Mouse (Mus musculus) embryonic facial prominence, embryonic 12.5 days (tissue): ENCODE data around the gene Rgs14. TPM values are rescaled to one million over a fixed set of nuclear protein-coding genes. Genes with fewer than 3 reads are reported as not detected.

Experiments
- ATAC-seq: fragments of 200-750 bp; cut with Nextera tagmentation; 2 replicates; pipeline ENCODE4 v1.8.0; 2017; ENCODE audit not compliant: insufficient number of reproducible peaks, insufficient read depth, low FRiP score, low TSS enrichment
- H3K27ac ChIP-seq: fragments of 300-500 bp; sonication (generic); 2 replicates; pipeline ENCODE4 v1.5.1; 2016; ENCODE audit warnings: mild to moderate bottlenecking
- H3K27me3 ChIP-seq: fragments of 300-500 bp; sonication (generic); 2 replicates; pipeline ENCODE4 v1.6.1; 2016; ENCODE audit warnings: mild to moderate bottlenecking, moderate library complexity
- H3K36me3 ChIP-seq: fragments of 300-500 bp; sonication (generic); 2 replicates; pipeline ENCODE4 v1.6.1; 2016; ENCODE audit warnings: mild to moderate bottlenecking
- H3K4me1 ChIP-seq: fragments of 300-500 bp; sonication (generic); 2 replicates; pipeline ENCODE4 v1.6.1; 2016
- H3K4me2 ChIP-seq: fragments of 300-500 bp; sonication (generic); replicated peaks from 2 replicates; pipeline ENCODE4 v1.6.1; 2016; ENCODE audit warnings: mild to moderate bottlenecking, moderate library complexity
- H3K4me3 ChIP-seq: fragments of 300-500 bp; sonication (generic); 2 replicates; pipeline ENCODE4 v1.5.1; 2016; ENCODE audit warnings: mild to moderate bottlenecking
- H3K9ac ChIP-seq: fragments of 300-500 bp; sonication (generic); 2 replicates; pipeline ENCODE4 v1.6.1; 2016; ENCODE audit warnings: mild to moderate bottlenecking, moderate library complexity
- H3K9me3 ChIP-seq: fragments of 300-500 bp; sonication (generic); 2 replicates; pipeline ENCODE4 v1.6.1; 2016; ENCODE audit warnings: mild to moderate bottlenecking, moderate library complexity
- WGBS: fragments of 180-500 bp; shearing (Covaris S2); methylation state at CpG from one replicate; pipeline ENCODE4 v1.1.7; 2016; 5-methylcytosine and 5-hydroxymethylcytosine counted together
- polyA plus RNA-seq: library from polyadenylated mRNA; unstranded; fragments of >200 nt; fragmentation: Nextera tagmentation; extraction: Ambion mirVana; gene quantifications from 2 replicates; pipeline ENCODE4 v1.2.1, GENCODE M21; 2016

Gene Rgs14
- polyA plus RNA-seq, 1 experiment from 2014 or later = 1.2 TPM

GRCm38 (mm10) chr13:55429226-55429888, 59.8 kb downstream of the Rgs14 start:
- H3K4me3 ChIP-seq = no peak overlapping the region
- H3K9ac ChIP-seq = no peak overlapping the region
- H3K9me3 ChIP-seq = no peaks in the 10 kb centered on the region
- 0 out of 2 replicates have a peak, but pooled peaks cover 3% of the 10 kb centered on the region for H3K27me3 ChIP-seq
- ATAC-seq = no peak
- no peaks in the 10 kb centered on the region for H3K4me1 ChIP-seq
- 57% methylated on average over 12 of the region's 12 CpGs for WGBS
- no peak overlapping the region for H3K4me2 ChIP-seq
- H3K27ac ChIP-seq = no peak overlapping the region
- H3K36me3 ChIP-seq = no peaks in the 10 kb centered on the region

- Histone ChIP-seq H3K4me1 (no peaks in the 10 kb centered on the region), H3K4me2 (no peak overlapping the region), H3K27ac (no peak overlapping the region), H3K4me3 (no peak overlapping the region), H3K9me3 (no peaks in the 10 kb centered on the region), H3K36me3 (no peaks in the 10 kb centered on the region), H3K9ac (no peak overlapping the region), H3K27me3 (0 out of 2 replicates have a peak, but pooled peaks cover 3% of the 10 kb centered on the region)
- WGBS = 85% methylated on average over 2 of the region's 2 CpGs
- ATAC-seq = no peak
Observed at GRCm38 (mm10) chr13:55430566-55430965, 61.0 kb downstream of the Rgs14 start.

DNA sequence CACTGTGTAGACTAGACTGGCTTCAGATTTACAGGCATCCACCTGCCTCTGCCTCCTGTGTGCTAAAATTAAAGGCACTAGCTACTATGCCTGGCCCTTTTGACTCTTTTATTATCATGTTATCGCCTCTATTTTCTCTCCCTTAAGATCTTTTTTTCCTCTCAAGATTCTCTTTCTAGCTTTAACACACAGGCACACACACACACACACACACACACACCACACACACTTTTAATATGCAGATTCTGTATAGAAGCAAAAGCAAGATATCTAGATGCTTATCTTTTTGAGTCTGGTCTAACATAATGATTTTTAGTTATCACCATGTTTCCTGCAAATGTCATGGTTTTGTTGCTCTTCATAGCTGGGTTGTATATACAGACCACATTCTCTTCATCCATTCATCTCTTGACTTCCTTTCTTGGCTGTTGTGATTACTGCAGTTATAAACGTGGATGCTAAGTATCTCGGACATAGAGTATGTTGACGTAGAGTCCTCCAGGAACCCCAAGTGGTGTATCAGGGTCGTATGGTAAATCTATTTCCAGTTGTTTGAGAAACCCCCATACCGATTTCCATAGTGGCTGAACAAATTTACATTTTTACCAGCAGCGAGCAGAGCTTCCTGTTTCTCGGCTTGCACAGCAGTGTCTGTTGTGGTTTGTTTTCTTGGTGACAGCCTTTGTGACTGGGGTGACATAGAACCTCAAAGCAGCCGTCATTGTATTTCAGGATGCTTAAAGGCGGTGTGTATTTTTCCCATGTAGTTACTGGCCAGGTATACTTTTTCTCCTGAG, 62.6 kb downstream of the Rgs14 start:
- no peak overlapping the region for H3K27ac ChIP-seq
- H3K9ac ChIP-seq = no peak overlapping the region
- no peak overlapping the region for H3K4me2 ChIP-seq
- H3K4me1 ChIP-seq = no peaks in the 10 kb centered on the region
- no peak for ATAC-seq
- H3K9me3 ChIP-seq = no peaks in the 10 kb centered on the region
- WGBS = 76% methylated on average over 10 of the region's 10 CpGs
- H3K27me3 ChIP-seq = no peaks in the 10 kb centered on the region
- H3K36me3 ChIP-seq = no peaks in the 10 kb centered on the region
- H3K4me3 ChIP-seq = no peak overlapping the region

Other genes starting within 250 kb of the Rgs14 start
- not detected in 2 replicates for gene Gm17617, start 236.2 kb upstream of the Rgs14 start, polyA plus RNA-seq
- 4.8 and 5.1 TPM in 2 replicates for gene Fgfr4, start 217.1 kb upstream of the Rgs14 start, polyA plus RNA-seq
- gene Nsd1, start 159.9 kb upstream of the Rgs14 start, polyA plus RNA-seq = 81.7 and 84.4 TPM in 2 replicates
- 368 and 376 TPM in 2 replicates for gene Prelid1, start 49.2 kb upstream of the Rgs14 start, polyA plus RNA-seq
- gene Rab24, start 47.8 kb upstream of the Rgs14 start, polyA plus RNA-seq = 108 and 118 TPM in 2 replicates
- 32.2 and 37.6 TPM in 2 replicates for gene Mxd3, start 39.9 kb upstream of the Rgs14 start, polyA plus RNA-seq
- 98.3 and 100 TPM in 2 replicates for gene Lman2, start 6.9 kb upstream of the Rgs14 start, polyA plus RNA-seq
- not detected in 2 replicates for gene Slc34a1, start 28.5 kb downstream of the Rgs14 start, polyA plus RNA-seq
- gene Pfn3, start 45.5 kb downstream of the Rgs14 start, polyA plus RNA-seq = not detected in 2 replicates
- 0.08 and 0.11 TPM in 2 replicates for gene F12, start 57.1 kb downstream of the Rgs14 start, polyA plus RNA-seq
- gene Grk6, start 75.3 kb downstream of the Rgs14 start, polyA plus RNA-seq = 68.3 and 73.0 TPM in 2 replicates
- 1.1 and 1.3 TPM in 2 replicates for gene Prr7, start 94.5 kb downstream of the Rgs14 start, polyA plus RNA-seq
- 383 and 387 TPM in 2 replicates for gene Dbn1, start 118.4 kb downstream of the Rgs14 start, polyA plus RNA-seq
- gene Pdlim7, start 143.9 kb downstream of the Rgs14 start, polyA plus RNA-seq = 172 and 182 TPM in 2 replicates
- 2.5 and 3.0 TPM in 2 replicates for gene Dok3, start 159.6 kb downstream of the Rgs14 start, polyA plus RNA-seq
- 78.5 and 80.3 TPM in 2 replicates for gene Ddx41, start 166.9 kb downstream of the Rgs14 start, polyA plus RNA-seq
- 59.5 and 65.6 TPM in 2 replicates for gene Fam193b, start 201.4 kb downstream of the Rgs14 start, polyA plus RNA-seq
- gene Tmed9, start 204.0 kb downstream of the Rgs14 start, polyA plus RNA-seq = 120 and 127 TPM in 2 replicates
- 35.3 and 38.9 TPM in 2 replicates for gene B4galt7, start 230.2 kb downstream of the Rgs14 start, polyA plus RNA-seq